Mouse (Mus musculus) left cerebral cortex, adult 18-20 months (tissue): ENCODE results near the gene Pten. TPM values are rescaled to one million over a fixed set of nuclear protein-coding genes. Genes with fewer than 3 reads are reported as not detected.

Experiments
- total RNA-seq, 2 experiments: library from RNA; stranded (reverse); gene quantifications; 2 replicates each; pipeline ENCODE4 v1.2.3; 2021

Pten gene
- total RNA-seq, 2 experiments from 2014 or later, result 144 to 146 TPM

Other genes with a start within 250 kb of the Pten start
- gene Papss2, start 161.7 kb upstream of the Pten start, total RNA-seq, result 10 to 100 TPM; 10.5 to 10.8 TPM
- 10 to 100 TPM; 88.3 to 98.0 TPM for gene Atad1, start 17.7 kb upstream of the Pten start, total RNA-seq